In the genomic region with DNA sequence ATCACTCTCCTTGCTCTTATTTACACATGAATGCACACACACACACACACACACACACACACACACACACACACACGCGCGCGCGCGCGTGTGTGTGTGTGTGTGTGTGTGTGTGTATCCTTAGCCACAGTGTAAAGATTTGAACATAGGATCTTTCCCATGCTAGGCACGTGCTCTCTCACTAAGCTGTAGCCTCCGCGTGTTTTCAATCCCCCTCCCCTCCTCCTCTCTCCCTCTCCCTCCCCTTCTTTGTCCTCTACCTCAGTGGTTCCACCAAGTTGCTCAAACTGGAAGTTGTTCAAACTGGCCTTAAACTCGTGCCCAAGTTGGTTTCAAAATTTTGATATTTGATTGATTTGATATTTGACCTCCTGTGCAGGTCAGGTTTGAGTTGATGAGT, we compare ENCODE assay signal across 25 mouse cellular contexts. TPM values are rescaled to one million over a fixed set of nuclear protein-coding genes. Genes with fewer than 3 reads are reported as not detected.
"Had no signal": no experiment of that assay in that cellular context is flagged by ENCODE, and none has a peak within 500 bp of the region (broad histone marks: within the 10 kb centered on the region; RNA-seq: fewer than 3 reads in every experiment).

No protein-coding gene starts in this region.

- H3K9me3 ChIP-seq: lung, embryonic 15.5 days; megakaryocyte, embryonic 14.5 days; midbrain, embryonic 12.5 days; neural tube, embryonic 12.5 days; stomach, embryonic 15.5 days had no signal

- H3K27ac ChIP-seq: lung, embryonic 15.5 days; macrophage; midbrain, embryonic 12.5 days; neural tube, embryonic 12.5 days; stomach, postnatal 0 days had no signal

- DNase-seq: liver, postnatal 0 days; lung, adult 2 months; lung, postnatal 14 days; lung, postnatal 36 days; midbrain, embryonic 14.5 days; right cerebral cortex, postnatal 14 days; thymus, adult 2 months; thymus, postnatal 25 days; thymus, postnatal 4 days had no signal

- H3K4me3 ChIP-seq: lung, embryonic 15.5 days; megakaryocyte, embryonic 14.5 days; midbrain, embryonic 12.5 days; neural tube, embryonic 12.5 days; stomach, embryonic 15.5 days had no signal

- H3K9ac ChIP-seq: liver, postnatal 0 days; lung, embryonic 15.5 days; midbrain, embryonic 12.5 days; neural tube, embryonic 12.5 days; stomach, embryonic 15.5 days had no signal

- H3K27me3 ChIP-seq: lung, embryonic 15.5 days; megakaryocyte, embryonic 14.5 days; neural tube, embryonic 12.5 days; stomach, embryonic 15.5 days had no signal

- ATAC-seq: liver, postnatal 0 days; lung, postnatal 0 days; midbrain, embryonic 16.5 days had no signal

- H3K36me3 ChIP-seq: lung, embryonic 15.5 days; neural tube, embryonic 12.5 days; stomach, embryonic 15.5 days had no signal

- H3K4me2 ChIP-seq: lung, embryonic 15.5 days; midbrain, embryonic 12.5 days; neural tube, embryonic 12.5 days; stomach, embryonic 15.5 days had no signal

RNA-seq across cellular contexts. Expression of a gene that starts 31.1 kb away (rescaled TPM):
- total RNA-seq: megakaryocyte progenitor cell, adult 5-6 weeks; monocyte, adult 5-6 weeks; neutrophil, adult 5-6 weeks had no signal
- polyA plus RNA-seq: liver, postnatal 0 days; lung, adult 2 months; lung, embryonic 15.5 days; lung, postnatal 0 days; macrophage; midbrain, embryonic 12.5 days; midbrain, embryonic 14.5 days; midbrain, embryonic 16.5 days; neural tube, embryonic 12.5 days; neural tube, embryonic 14.5 days; spleen, adult 2 months; stomach, embryonic 15.5 days; stomach, postnatal 0 days; thymus, adult 2 months; urinary bladder, adult 2 months had no signal

RNA-seq across cellular contexts. Expression of a gene that starts 47.3 kb away (rescaled TPM):
- total RNA-seq: megakaryocyte progenitor cell, adult 5-6 weeks; monocyte, adult 5-6 weeks; neutrophil, adult 5-6 weeks had no signal
- polyA plus RNA-seq: liver, postnatal 0 days; lung, adult 2 months; lung, embryonic 15.5 days; lung, postnatal 0 days; macrophage; midbrain, embryonic 12.5 days; midbrain, embryonic 14.5 days; midbrain, embryonic 16.5 days; neural tube, embryonic 12.5 days; neural tube, embryonic 14.5 days; spleen, adult 2 months; stomach, embryonic 15.5 days; stomach, postnatal 0 days; testis, adult 2 months; thymus, adult 2 months; urinary bladder, adult 2 months had no signal
